Mouse (Mus musculus): ENCODE measurements at regions not wholly inside any gene's neighbourhood (a gene's known extent, or its start where the extent isn't known, plus 50 kb on each side); places are given as distances from the start of the nearest gene placed in this dataset.

GRCm38 (mm10) chr12:45724565-45725370 is 650.3 kb upstream of the Stxbp6 start:
- dilution Hi-C loops (cut with MboI; ENCODE audit: extremely low pct_ligation_motif_present, extremely low pct_unique_long_range_greater_than_20kb, low sequenced_read_pairs): no loop called here

GRCm38 (mm10) chr12:45711351-45711750 is 636.8 kb upstream of the Stxbp6 start:
- dilution Hi-C loops (cut with MboI; ENCODE audit: extremely low pct_ligation_motif_present, extremely low pct_unique_long_range_greater_than_20kb, low sequenced_read_pairs) (no loop called here), in situ Hi-C loops (cut with MboI; ENCODE audit: low pct_ligation_motif_present, low pct_unique_long_range_greater_than_20kb, low sequenced_read_pairs) (no loop called here)
- H3K27ac ChIP-seq (ENCODE audit: insufficient read depth, low read depth): no peak overlapping the region
- peaks cover 23% of the 10 kb centered on the region for H3K9me3 ChIP-seq (replicated peaks; ENCODE audit: low read length)
- no peaks in the 10 kb centered on the region for H3K4me1 ChIP-seq (ENCODE audit: control insufficient read depth in 1 of 2, insufficient read depth in 2 of 2)
- no peaks in the 10 kb centered on the region for H3K79me2 ChIP-seq (replicated peaks; ENCODE audit: control insufficient read depth, extremely low read depth, insufficient read depth, poor library complexity, severe bottlenecking)
- no peaks in the 10 kb centered on the region for H3K36me3 ChIP-seq (replicated peaks in 1 of 2; ENCODE audit: control insufficient read depth in 1 of 2, insufficient read depth in 1 of 2, low read length in 1 of 2)
- no peak overlapping the region for H3K9ac ChIP-seq (ENCODE audit: insufficient read depth, low read depth)
- DNase-seq (ENCODE audit: extremely low read depth): no peak
- no peaks in the 10 kb centered on the region for H3K27me3 ChIP-seq (replicated peaks)
- no peak overlapping the region for H3K4me3 ChIP-seq (replicated peaks in 1 of 3; ENCODE audit: low read depth in 2 of 3, low read length in 2 of 3, poor library complexity in 1 of 3)
- no peak overlapping the region for H3K4me2 ChIP-seq (ENCODE audit: insufficient read depth, low read depth, poor library complexity, severe bottlenecking)
- TF ChIP-seq ZKSCAN1 (IDR thresholded peaks at IDR 0.05; ENCODE audit: borderline replicate concordance, low read depth, low read length) (no peak), NRF1 (IDR thresholded peaks at IDR 0.05; ENCODE audit: low read depth, low read length) (no peak), ZNF384 (IDR thresholded peaks at IDR 0.05; ENCODE audit: low read depth, low read length) (no peak), ZC3H11A (IDR thresholded peaks at IDR 0.05; ENCODE audit: low read depth, low read length) (no peak), TBP (conservative IDR thresholded peaks at IDR 0.05; ENCODE audit: low read depth, low read length) (no peak), CHD1 (IDR thresholded peaks at IDR 0.05; ENCODE audit: low read depth, low read length) (no peak), BHLHE40 (IDR thresholded peaks at IDR 0.05; ENCODE audit: low read depth, low read length) (no peak), POLR2AphosphoS2 (IDR thresholded peaks at IDR 0.05; ENCODE audit: low read depth, low read length) (no peak), HCFC1 (IDR thresholded peaks at IDR 0.05; ENCODE audit: low read depth, low read length) (no peak), ELF1 (IDR thresholded peaks at IDR 0.05; ENCODE audit: low read depth, low read length) (no peak), KAT2A (IDR thresholded peaks at IDR 0.05; ENCODE audit: insufficient replicate concordance, low read length) (no peak)

More at GRCm38 (mm10) chr12:45724565-45725370, 650.3 kb upstream of the Stxbp6 start:
- H3K27me3 ChIP-seq (replicated peaks): no peaks in the 10 kb centered on the region
- no peak overlapping the region for H3K27ac ChIP-seq (ENCODE audit: insufficient read depth, low read depth)
- no peak overlapping the region for H3K9ac ChIP-seq (ENCODE audit: insufficient read depth, low read depth)
- no peak for DNase-seq (ENCODE audit: extremely low read depth)
- no peaks in the 10 kb centered on the region for H3K4me1 ChIP-seq (ENCODE audit: control insufficient read depth in 1 of 2, insufficient read depth in 2 of 2)
- H3K4me2 ChIP-seq (ENCODE audit: insufficient read depth, low read depth, poor library complexity, severe bottlenecking): no peak overlapping the region
- in situ Hi-C loops (cut with MboI; ENCODE audit: low pct_ligation_motif_present, low pct_unique_long_range_greater_than_20kb, low sequenced_read_pairs): no loop called here
- no peaks in the 10 kb centered on the region for H3K36me3 ChIP-seq (replicated peaks in 1 of 2; ENCODE audit: control insufficient read depth in 1 of 2, insufficient read depth in 1 of 2, low read length in 1 of 2)
- peaks cover 11% of the 10 kb centered on the region for H3K9me3 ChIP-seq (replicated peaks; ENCODE audit: low read length)
- no peak for TF ChIP-seq ZNF384 (IDR thresholded peaks at IDR 0.05; ENCODE audit: low read depth, low read length)
- H3K79me2 ChIP-seq (replicated peaks; ENCODE audit: control insufficient read depth, extremely low read depth, insufficient read depth, poor library complexity, severe bottlenecking): no peaks in the 10 kb centered on the region
- H3K4me3 ChIP-seq (replicated peaks in 1 of 3; ENCODE audit: low read depth in 2 of 3, low read length in 2 of 3, poor library complexity in 1 of 3): no peak overlapping the region

GRCm38 (mm10) chr12:45710766-45711165 is 636.3 kb upstream of the Stxbp6 start:
- TF ChIP-seq ELF1 (IDR thresholded peaks at IDR 0.05; ENCODE audit: low read depth, low read length) (no peak), SMC3 (IDR thresholded peaks at IDR 0.05; ENCODE audit: low read depth, low read length) (no peak), ZKSCAN1 (IDR thresholded peaks at IDR 0.05; ENCODE audit: borderline replicate concordance, low read depth, low read length) (no peak), ZMIZ1 (IDR thresholded peaks at IDR 0.05; ENCODE audit: low read depth, low read length) (no peak), MEF2A (IDR thresholded peaks at IDR 0.05; ENCODE audit: borderline replicate concordance, low read depth, low read length) (no peak), EP300 (IDR thresholded peaks at IDR 0.05; ENCODE audit: low read length) (no peak), JUND (conservative IDR thresholded peaks at IDR 0.05; ENCODE audit: low read depth, low read length) (no peak), MAZ (IDR thresholded peaks at IDR 0.05; ENCODE audit: low read depth, low read length) (no peak), RCOR1 (conservative IDR thresholded peaks at IDR 0.05; ENCODE audit: low read depth, low read length) (no peak), UBTF (IDR thresholded peaks at IDR 0.05; ENCODE audit: low read depth, low read length) (no peak), BHLHE40 (IDR thresholded peaks at IDR 0.05; ENCODE audit: low read depth, low read length) (no peak), RAD21 (IDR thresholded peaks at IDR 0.05; ENCODE audit: low read depth, low read length) (no peak), POLR2A (IDR thresholded peaks at IDR 0.05; ENCODE audit: low read depth, low read length) (no peak), HCFC1 (IDR thresholded peaks at IDR 0.05; ENCODE audit: low read depth, low read length) (no peak), IRF4 (IDR thresholded peaks at IDR 0.05; ENCODE audit: low read depth, low read length) (no peak), POLR2AphosphoS2 (IDR thresholded peaks at IDR 0.05; ENCODE audit: low read depth, low read length) (no peak)
- Histone ChIP-seq H3K36me3 (replicated peaks in 1 of 2; ENCODE audit: control insufficient read depth in 1 of 2, insufficient read depth in 1 of 2, low read length in 1 of 2) (no peaks in the 10 kb centered on the region), H3K27me3 (replicated peaks) (no peaks in the 10 kb centered on the region), H3K79me2 (replicated peaks; ENCODE audit: control insufficient read depth, extremely low read depth, insufficient read depth, poor library complexity, severe bottlenecking) (no peaks in the 10 kb centered on the region), H3K9ac (ENCODE audit: insufficient read depth, low read depth) (no peak overlapping the region), H3K4me3 (replicated peaks in 1 of 3; ENCODE audit: low read depth in 2 of 3, low read length in 2 of 3, poor library complexity in 1 of 3) (no peak overlapping the region), H3K4me2 (ENCODE audit: insufficient read depth, low read depth, poor library complexity, severe bottlenecking) (no peak overlapping the region), H3K9me3 (replicated peaks; ENCODE audit: low read length) (peaks cover 23% of the 10 kb centered on the region), H3K4me1 (ENCODE audit: control insufficient read depth in 1 of 2, insufficient read depth in 2 of 2) (no peaks in the 10 kb centered on the region), H3K27ac (ENCODE audit: insufficient read depth, low read depth) (no peak overlapping the region)
- in situ Hi-C loops (cut with MboI; ENCODE audit: low pct_ligation_motif_present, low pct_unique_long_range_greater_than_20kb, low sequenced_read_pairs) (no loop called here), dilution Hi-C loops (cut with MboI; ENCODE audit: extremely low pct_ligation_motif_present, extremely low pct_unique_long_range_greater_than_20kb, low sequenced_read_pairs) (no loop called here)
- no peak for DNase-seq (ENCODE audit: extremely low read depth)

Data from CH12.LX (cell line).